ENCODE assay signal across 7 mouse cellular contexts in genomic region chr7:80246148-80246721, GRCm38 (mm10). TPM values are rescaled to one million over a fixed set of nuclear protein-coding genes. Genes with fewer than 3 reads are reported as not detected.
A peak's percentile ranks its signal among the peaks of the same experiment; 100 is the strongest.
DNase-seq lines count a peak whose midpoint lies in the region; ATAC-seq lines count a peak whose summit lies in the region.

Gene Ttll13, plus strand, starts transcription at chr7:80246376.

- peak; percentile 97 for ATAC-seq in intestine, embryonic 15.5 days

- H3K27ac ChIP-seq in intestine, embryonic 15.5 days, result peak within 1 kb of the TSS; percentile 79
- peak within 1 kb of the TSS; percentile 88 for H3K27ac ChIP-seq in midbrain, embryonic 10.5 days (replicated peaks)

- intact Hi-C loops in left cerebral cortex, postnatal 25 days (cut with DNase I), result loop anchor here (2.0 kb wide), 1 partner anchor 15 kb away; the partner anchor contains the start of gene Ngrn

- no peaks in the 10 kb centered on the region for H3K4me1 ChIP-seq in intestine, embryonic 15.5 days (replicated peaks)
- H3K4me1 ChIP-seq in midbrain, embryonic 10.5 days, result 0 out of 2 replicates have a peak, but pooled peaks cover 3% of the 10 kb centered on the region

- H3K36me3 ChIP-seq in intestine, embryonic 15.5 days, result no peaks in the 10 kb centered on the region
- H3K36me3 ChIP-seq in midbrain, embryonic 10.5 days, result peaks cover 3% of the 10 kb centered on the region

- peak within 1 kb of the TSS; percentile 57 for H3K4me3 ChIP-seq in intestine, embryonic 15.5 days (replicated peaks)
- peak within 1 kb of the TSS; percentile 59 for H3K4me3 ChIP-seq in midbrain, embryonic 10.5 days

- DNase-seq in adrenal gland, adult 18-20 months (ENCODE audit: low spot score in 2 of 2), result peak; percentile 92 to 95
- peak; percentile 99 for DNase-seq in embryo, embryonic 11 days
- DNase-seq in gastrocnemius, postnatal 25 days, result peak; percentile 96
- peak; percentile 96 to 99 for DNase-seq in left cerebral cortex, postnatal 25 days (ENCODE audit: low spot score in 2 of 2)
- DNase-seq in midbrain, embryonic 10.5 days (ENCODE audit: low spot score), result peak; percentile 97
- peak; percentile 96 for DNase-seq in right cerebral cortex, postnatal 4 days

- whole genome bisulfite sequencing in intestine, embryonic 15.5 days, result under 1% methylated on average over 48 of the region's 48 CpGs
- under 1% methylated on average over 48 of the region's 48 CpGs for WGBS in midbrain, embryonic 10.5 days

- peak within 1 kb of the TSS; percentile 63 for H3K4me2 ChIP-seq in intestine, embryonic 15.5 days (replicated peaks)

- H3K9ac ChIP-seq in intestine, embryonic 15.5 days, result peak within 1 kb of the TSS; percentile 62

- no peaks in the 10 kb centered on the region for H3K9me3 ChIP-seq in intestine, embryonic 15.5 days
- H3K9me3 ChIP-seq in midbrain, embryonic 10.5 days (replicated peaks), result no peaks in the 10 kb centered on the region

- H3K27me3 ChIP-seq in intestine, embryonic 15.5 days (replicated peaks), result no peaks in the 10 kb centered on the region
- no peaks in the 10 kb centered on the region for H3K27me3 ChIP-seq in midbrain, embryonic 10.5 days (ENCODE audit: low read depth, poor library complexity, severe bottlenecking)

RNA-seq across cellular contexts. Expression of gene Ttll13, which starts in this region (rescaled TPM):
- 1 to 10 TPM; 1.2 to 1.7 TPM for total RNA-seq in adrenal gland, adult 18-20 months (2021)
- not detected for total RNA-seq in gastrocnemius, postnatal 25 days (2021)
- polyA plus RNA-seq in intestine, embryonic 15.5 days (2015; fragmentation: Nextera tagmentation; extraction: Ambion mirVana), result 0.96 and 1.3 TPM in 2 replicates
- 1 to 10 TPM; 1.1 to 2.2 TPM for total RNA-seq in left cerebral cortex, postnatal 25 days (2021)
- polyA plus RNA-seq in midbrain, embryonic 10.5 days (2016; fragmentation: Nextera tagmentation; extraction: Ambion mirVana), result 0.68 and 0.94 TPM in 2 replicates

Comparison
In these comparisons a context has a peak if more than half of its experiments do, and no peak if none do; other contexts are left out.
1. Peak in every context shown above with its lines: DNase-seq, ATAC-seq, H3K4me3 ChIP-seq and H3K27ac ChIP-seq.
2. Peak in DNase-seq in gastrocnemius, postnatal 25 days; RNA of the gene not detected or under 1 TPM.
3. Peak in DNase-seq, H3K4me3 ChIP-seq and H3K27ac ChIP-seq in midbrain, embryonic 10.5 days; RNA of the gene not detected or under 1 TPM.